Mouse (Mus musculus) bone marrow, adult 2 months (tissue): ENCODE results near the gene Rbm26.

Experiments used
- CTCF ChIP-seq: fragments of 200-500 bp; IDR thresholded peaks from 2 replicates; pipeline ENCODE4 v1.5.1; 2011; ENCODE audit warnings: low read length, control low read depth; ENCODE audit not compliant: control insufficient read depth, insufficient read depth
- POLR2A ChIP-seq: fragments of 200-500 bp; IDR thresholded peaks from 2 replicates; pipeline ENCODE4 v1.6.1; 2011; ENCODE audit warnings: low read depth, mild to moderate bottlenecking, control low read depth, low read length, borderline replicate concordance; ENCODE audit not compliant: control insufficient read depth

DNA sequence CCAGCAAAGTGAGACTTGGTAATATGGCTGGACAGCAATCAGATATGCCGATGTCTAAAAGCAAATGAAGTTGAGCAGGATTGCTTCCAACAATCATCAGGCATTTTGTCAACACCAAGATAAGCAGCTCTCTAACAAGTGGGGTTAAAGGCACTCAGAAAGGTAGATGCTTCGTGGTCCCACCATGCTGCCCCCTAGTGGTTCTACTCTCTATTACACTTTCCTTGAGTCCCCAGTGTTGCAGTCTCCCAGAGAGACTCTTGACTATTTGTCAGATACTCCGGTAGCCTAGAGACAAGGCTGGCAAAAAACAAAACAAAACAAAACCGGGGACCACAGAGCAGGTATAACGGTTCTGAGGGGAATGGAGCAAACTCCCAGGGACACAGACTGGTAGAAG lies 21.3 kb upstream of the Rbm26 start:
- TF ChIP-seq CTCF (peak; percentile 24; the same call in 1 of the 2 replicates), POLR2A (no peak)
